Mouse (Mus musculus) embryo, embryonic 11.5 days (tissue): ENCODE measurements around the gene Scgb1b24.

Source experiments
- DNase-seq: peaks from one replicate; pipeline ENCODE4 v3.0.0-alpha.2; 2012; ENCODE audit warnings: low read depth, low spot score

The Scgb1b24 gene

GRCm38 (mm10) chr7:33743499-33743898 lies at the start of gene Scgb1b24:
TSS of gene Scgb1b24 (plus strand) at chr7:33743799.
- no peak for DNase-seq

- DNase-seq = no peak
Observed at GRCm38 (mm10) chr7:33739212-33739611, 4.4 kb upstream of the Scgb1b24 start, which contains the start of gene Scgb2b24. TSS of gene Scgb2b24 (minus strand) at chr7:33739312.
